Mouse (Mus musculus) gastrocnemius, postnatal 25 days (tissue): ENCODE results near the gene P3h4. TPM values are rescaled to one million over a fixed set of nuclear protein-coding genes. Genes with fewer than 3 reads are reported as not detected.

Source experiments
- DNase-seq: peaks from one replicate; pipeline ENCODE4 v3.0.0; 2022
- total RNA-seq, 2 experiments: library from RNA; stranded (reverse); gene quantifications; 1 replicate in 1 of 2; 2 replicates in 1 of 2; pipeline ENCODE4 v1.2.3; 2021

P3h4 gene
- total RNA-seq, 2 experiments from 2014 or later = 4.3 to 5.1 TPM

DNA sequence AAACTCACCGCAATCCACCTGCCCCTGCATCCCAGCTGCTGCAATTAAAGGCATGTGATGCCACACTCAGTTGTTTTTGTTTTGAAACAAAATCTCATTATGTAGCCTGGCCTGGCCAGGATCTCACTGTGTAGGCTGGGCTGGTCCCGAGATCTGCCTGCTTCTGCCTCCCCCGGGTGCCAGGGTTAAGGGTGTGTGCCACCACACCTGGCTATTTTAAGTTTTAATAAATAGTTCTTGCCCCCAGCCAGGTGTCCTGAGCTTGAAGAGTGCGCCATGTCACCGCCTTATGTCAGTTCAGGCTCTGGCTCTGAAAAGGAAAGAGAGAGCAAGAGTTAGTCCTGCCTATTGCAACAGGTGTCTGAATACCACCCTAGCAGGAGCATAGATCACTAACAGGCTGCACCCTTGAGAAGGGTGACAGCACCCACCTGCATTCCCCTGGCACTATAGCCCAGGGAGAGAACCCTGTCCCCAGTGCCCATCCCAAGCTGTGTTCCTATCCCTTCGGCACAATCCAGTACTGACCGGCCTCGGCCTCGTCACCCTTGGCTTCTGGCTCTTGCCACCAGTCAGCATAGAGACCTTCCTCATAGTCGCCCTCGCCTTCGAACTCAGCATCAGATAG lies 5.7 kb downstream of the P3h4 start:
- no peak for DNase-seq

DNA sequence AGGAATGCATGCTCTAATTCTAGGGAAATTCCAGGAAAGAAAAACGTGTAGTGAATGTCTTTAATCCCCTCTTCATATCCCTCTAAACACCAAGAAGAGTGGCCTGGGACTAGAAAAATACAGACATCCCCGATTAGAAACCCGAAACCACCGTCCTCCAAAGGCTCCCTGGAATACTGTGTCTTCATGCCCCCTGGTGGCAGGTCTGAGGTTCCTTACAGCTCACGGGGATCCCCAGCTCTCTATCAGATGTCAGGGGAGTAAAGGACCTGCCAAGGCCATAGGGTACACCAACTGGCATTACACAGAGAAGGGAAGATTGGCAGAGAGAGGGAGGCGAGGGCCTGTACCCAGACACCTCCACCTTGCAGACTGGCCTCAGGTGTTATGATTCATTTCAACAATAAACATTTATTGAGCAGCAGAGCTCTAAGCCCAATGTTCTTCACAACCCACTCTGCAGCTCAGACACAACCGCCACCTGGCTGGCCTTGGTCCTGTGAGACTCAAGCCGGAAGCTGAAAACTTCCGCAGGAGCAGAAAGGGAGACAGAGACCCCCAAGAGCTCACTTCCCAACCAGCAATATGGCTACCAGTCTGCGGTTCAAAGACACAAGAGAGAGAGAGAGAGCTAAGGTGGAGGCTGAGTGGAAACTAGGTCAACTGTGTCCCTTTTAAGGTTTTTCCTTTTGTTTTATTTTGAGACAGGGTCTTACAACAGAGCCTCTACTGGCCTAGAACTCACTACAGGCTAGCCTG lies 6.4 kb downstream of the P3h4 start:
- DNase-seq = peak; percentile 64

GRCm38 (mm10) chr11:100406995-100407705 lies 7.5 kb downstream of the P3h4 start:
- no peak for DNase-seq

DNA sequence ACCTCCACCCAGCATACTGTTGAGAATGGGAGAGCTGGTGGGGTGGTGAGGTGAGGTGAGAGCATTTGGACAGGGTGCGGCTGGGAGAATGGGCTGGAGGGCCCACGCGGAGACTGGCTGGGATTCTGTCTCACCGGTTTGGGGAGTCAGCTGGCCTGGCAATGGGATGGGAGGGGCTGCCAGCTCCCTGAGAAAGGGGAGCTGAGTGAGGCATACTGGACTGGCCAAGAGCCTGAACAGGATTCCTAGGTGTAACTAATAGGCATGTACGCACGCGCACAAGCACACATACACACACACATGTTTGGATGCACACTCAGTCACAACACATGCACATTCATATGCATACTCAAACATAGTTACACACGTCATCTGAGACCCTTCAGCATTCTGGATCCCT lies 8.4 kb downstream of the P3h4 start:
- DNase-seq = no peak

- DNase-seq = no peak
Measured at GRCm38 (mm10) chr11:100404456-100405074, 10.1 kb downstream of the P3h4 start.

DNA sequence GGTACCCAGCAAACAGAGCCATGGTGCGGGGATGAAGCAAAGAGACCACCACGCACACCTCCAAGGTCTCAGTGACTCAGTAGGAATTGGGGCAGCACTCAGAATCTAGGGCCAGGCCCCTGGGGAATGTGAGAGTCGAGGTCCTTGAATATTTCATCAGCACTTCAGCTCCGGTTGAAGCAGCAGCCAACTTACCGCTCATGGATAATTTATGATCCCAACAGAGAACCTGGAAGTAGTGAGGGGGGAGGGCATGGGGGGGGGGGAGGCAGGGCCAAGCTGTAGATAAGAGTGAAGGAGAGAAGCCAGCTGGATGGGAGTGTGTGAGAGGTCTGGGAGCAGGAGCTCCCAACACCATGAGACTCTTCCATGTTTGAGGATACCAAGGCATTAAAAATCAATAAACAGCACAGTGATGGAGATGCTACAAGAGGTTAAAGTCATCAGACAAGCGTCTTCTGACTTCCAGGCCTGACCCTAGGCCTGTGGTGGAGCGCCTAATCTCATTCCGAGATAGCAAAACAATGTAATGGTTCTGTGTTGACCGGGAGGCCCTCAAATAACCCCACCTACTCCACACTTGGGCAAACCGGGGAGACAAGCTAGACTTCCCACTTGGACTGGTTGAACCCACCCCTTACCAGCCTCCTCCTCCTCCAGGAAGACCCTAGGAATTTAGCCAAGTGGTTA lies 11.0 kb downstream of the P3h4 start:
- DNase-seq = no peak

DNA sequence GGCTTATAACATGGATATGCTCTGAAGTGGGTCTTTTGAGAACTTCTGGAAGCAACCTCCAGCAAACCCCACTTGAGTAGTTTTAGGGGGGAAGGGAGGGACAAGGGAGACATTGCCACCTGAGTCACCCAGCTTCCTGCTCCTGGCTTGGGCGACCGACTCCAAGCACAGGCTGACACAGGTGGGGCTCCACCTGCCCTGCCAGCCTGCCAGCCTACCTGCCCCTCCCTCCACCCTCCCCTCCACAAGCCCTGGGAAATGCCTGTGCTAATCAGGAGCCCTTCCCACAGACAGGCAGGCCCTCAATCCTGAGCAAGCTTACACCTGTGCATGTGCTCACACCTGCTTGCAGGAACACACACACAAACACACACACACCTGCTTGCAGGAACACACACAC lies 12.0 kb downstream of the P3h4 start:
- DNase-seq = no peak

DNA sequence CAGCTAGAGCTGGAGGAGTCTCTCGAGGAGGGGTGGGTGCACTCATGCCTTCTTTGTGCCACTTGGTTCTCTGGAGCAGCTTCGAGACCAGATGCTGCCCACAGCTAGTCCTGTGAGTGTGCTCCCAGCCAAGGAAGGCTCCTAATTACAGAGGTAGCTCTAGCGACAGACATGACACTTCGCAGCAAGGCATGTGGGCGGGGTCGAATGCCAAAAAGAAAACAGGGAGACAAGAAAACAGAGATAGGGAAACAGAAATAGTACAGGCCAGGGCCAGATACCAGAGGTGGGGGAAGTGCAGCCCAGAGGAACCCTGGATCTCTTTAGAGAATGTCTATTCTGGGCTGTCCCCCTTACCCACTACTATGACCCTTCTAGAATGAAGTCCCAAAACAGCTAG lies 12.4 kb downstream of the P3h4 start:
- no peak for DNase-seq

GRCm38 (mm10) chr11:100400842-100401241 lies 13.8 kb downstream of the P3h4 start:
- no peak for DNase-seq

- no peak for DNase-seq
Measured at GRCm38 (mm10) chr11:100399727-100400538, 14.7 kb downstream of the P3h4 start.

DNA sequence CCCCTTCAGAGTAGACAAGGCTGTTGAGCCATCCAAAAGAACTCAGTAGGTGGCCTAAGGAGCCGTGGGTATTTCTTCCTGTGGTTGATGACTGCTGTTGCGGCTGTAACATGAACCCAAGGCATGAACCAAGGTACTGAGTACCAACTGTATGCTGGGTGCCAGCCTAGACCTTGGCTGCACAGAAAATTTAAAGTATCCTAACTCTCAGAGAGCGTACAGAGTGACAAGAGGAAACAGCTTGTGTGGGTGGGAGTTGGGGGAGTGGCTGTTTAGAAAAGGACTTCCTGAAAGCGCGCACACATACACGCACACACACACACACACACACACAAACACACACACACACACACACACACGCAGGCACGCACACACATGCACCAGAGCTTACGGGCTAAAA lies 15.3 kb downstream of the P3h4 start:
- DNase-seq = no peak

GRCm38 (mm10) chr11:100398517-100398916 lies 16.1 kb downstream of the P3h4 start:
- DNase-seq = no peak

DNA sequence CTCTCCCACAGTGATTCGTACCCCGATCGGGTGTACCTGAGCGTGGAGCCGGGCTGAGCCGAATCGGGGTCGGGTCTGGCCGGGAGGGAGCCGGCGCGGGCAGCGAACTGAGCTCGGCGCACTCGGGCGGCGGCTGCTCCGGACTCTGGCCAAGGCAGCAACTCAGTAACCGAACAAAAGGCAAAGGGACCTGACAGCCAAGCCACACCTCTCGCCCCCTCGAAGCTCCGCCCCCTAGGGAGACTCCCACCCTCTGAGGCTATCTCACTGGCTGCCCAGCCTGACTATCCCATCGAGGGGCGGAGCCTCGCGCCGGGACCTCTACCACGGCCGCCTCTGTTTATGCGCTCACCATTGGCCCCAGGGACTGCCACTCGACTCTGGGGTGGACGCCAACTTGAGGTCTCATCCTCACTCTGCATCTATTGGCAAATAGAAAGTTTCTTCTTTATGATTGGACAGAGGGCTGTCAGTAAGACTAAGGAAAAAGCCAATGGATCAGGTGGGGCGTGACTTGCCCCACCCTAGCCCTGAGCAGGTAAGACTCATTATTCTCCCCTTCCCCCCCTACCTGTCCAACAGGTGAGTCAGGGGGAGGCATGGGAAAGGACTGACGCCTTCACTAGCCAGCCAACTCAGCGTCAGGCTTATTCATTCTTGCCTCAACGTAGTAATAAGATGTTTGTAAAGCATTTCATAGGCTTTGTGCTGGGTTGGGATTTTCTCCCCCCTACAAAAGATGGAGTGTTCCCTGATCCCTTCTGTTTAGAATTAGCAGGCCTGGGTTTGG lies 16.8 kb downstream of the P3h4 start, which contains the start of gene Jup:
Gene Jup, minus strand, starts transcription at position 164 of the 790 bp plus-strand sequence.
- peak; percentile 100 for DNase-seq

DNA sequence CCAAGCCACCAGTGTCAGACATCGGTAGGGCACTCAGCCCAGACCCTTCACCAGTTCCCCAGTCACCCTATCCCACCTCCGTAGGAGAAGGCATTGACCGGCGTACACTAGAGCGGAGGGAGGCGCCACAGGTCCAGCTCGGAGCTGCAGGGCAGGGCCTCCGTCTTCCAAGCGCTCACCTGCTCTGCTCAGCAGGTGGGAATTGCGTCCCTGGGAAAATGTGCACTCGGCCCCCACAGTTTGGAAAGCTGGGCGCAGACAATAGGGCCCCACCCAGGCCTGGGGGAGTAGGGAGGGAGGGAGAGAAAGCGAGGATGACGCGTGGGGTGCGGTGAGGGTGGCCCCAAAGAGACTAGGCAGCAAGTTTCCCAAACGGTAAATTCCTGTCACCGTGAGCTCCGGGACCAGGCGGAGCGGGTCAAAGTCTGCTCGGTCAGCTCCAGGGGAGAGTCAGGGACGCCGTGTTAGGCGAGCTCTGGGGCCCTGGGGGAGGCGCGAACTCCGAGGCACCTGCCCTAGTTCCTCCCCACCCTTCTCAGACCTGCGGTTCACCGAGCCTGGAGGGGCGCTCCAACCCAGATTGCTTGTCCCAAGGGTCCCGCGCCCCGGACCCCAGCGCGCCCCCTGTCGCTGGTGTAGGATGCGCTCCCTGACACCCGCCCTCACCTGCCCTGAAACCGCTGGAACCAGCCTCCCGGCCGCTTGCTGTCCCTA lies 17.6 kb downstream of the P3h4 start:
- peak; percentile 52 for DNase-seq

- peak; percentile 54 for DNase-seq
Measured at GRCm38 (mm10) chr11:100395861-100396631, 18.6 kb downstream of the P3h4 start.

DNA sequence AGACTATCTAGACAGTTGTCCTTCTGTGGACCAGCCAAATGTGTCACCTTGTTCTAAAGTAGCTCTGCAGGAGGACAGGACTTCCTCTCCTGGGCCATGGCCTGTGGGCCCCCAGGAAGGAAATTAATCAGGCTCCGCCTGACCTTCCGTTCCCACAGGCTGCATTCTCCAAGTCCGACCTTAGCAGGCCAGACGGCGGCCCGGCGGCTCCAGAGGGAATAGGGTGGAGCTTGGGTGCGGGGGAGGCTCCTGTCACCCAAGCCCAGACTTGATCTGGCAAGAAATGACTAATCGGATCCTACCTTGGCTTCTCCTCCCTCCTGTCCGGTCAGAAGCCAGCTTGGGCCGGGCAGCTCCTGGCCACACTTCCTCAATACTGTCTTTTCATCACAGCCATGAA lies 19.4 kb downstream of the P3h4 start:
- DNase-seq = peak; percentile 86

GRCm38 (mm10) chr11:100394353-100395074 lies 20.1 kb downstream of the P3h4 start:
- DNase-seq = no peak

DNA sequence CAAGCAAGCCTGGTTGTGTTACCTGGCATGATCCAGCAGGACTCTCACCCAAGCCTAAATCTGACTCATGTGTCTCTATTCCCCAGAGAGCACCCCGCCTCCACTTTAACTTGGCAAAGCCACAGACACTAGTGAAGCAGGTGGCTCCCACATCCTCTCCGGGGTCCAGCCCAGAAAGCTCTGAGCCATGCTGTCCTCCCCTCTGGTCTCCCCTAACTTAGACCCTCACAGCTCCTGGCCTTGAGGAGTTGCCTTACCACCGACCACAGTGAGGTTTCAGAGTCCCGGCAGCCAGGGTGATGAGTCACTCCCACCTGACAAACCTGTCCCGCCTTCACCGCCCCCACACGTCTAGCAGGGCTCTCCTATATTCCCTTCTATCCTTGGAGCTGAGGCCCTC lies 20.9 kb downstream of the P3h4 start:
- no peak for DNase-seq
